Mouse (Mus musculus) monocyte, adult 2 months (primary cell): ENCODE data around the gene Mdga2.

Experiments
- DNase-seq, 2 experiments: peaks; one replicate each; pipeline ENCODE4 v3.0.0; 2022; ENCODE audit warnings: low spot score in 2 of 2, low read depth in 1 of 2

The Mdga2 gene

GRCm38 (mm10) chr12:67222221-67223025 lies at the start of gene Mdga2:
Gene Mdga2 (minus strand): TSS chr12:67222549.
- no peak for DNase-seq

- DNase-seq = no peak
These were observed 45.1 kb upstream of the Mdga2 start for GRCm38 (mm10) chr12:67267409-67267808.

- DNase-seq = no peak
These were observed 1.2 kb upstream of the Mdga2 start for GRCm38 (mm10) chr12:67223530-67223929.

- DNase-seq = no peak
These were observed 774 bp downstream of the Mdga2 start for GRCm38 (mm10) chr12:67221329-67222220.

GRCm38 (mm10) chr12:67220641-67221231 lies 1.6 kb downstream of the Mdga2 start:
- no peak for DNase-seq

DNA sequence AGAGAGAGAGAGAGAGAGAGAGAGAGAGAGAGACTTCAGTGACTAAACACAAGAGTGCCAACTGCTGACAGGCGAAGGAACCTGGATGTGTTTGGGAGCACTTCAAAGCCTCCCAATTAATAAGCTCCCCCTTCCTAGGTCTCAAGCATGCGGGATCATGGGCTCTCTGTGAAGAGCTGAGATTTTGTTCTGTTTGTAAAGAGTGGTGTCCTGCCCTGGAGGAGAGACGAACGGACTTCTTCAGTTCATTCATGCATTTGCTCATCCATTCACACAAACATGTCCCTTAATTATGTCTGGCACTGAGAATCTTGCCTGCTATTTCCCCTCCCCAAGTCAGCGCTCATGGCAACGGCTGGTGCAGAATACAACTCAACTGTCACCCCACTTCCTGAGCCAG lies 2.3 kb downstream of the Mdga2 start:
- no peak for DNase-seq

GRCm38 (mm10) chr12:67219564-67219963 lies 2.8 kb downstream of the Mdga2 start:
- DNase-seq = no peak

- no peak for DNase-seq
These were observed 9.5 kb downstream of the Mdga2 start for GRCm38 (mm10) chr12:67212801-67213200.

DNA sequence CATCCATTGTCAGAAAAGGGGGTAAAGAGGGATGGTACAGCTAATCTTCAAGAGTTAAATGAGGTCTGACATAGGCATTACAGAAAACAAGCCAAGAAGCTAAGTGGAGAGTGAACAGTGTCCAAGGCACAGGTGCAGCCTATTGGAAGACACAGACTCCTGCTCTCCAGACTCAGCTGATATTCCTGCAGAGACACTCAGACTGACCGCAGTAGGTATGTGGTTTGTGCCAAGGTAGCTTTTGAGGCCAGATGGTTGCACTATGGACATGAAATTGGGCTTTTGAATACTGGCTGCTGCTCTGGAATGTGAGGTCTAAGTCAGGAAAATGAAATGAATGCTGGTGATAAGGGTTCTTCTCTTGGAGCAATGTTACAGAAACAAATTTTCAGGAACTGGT lies 44.2 kb downstream of the Mdga2 start:
- no peak for DNase-seq

DNA sequence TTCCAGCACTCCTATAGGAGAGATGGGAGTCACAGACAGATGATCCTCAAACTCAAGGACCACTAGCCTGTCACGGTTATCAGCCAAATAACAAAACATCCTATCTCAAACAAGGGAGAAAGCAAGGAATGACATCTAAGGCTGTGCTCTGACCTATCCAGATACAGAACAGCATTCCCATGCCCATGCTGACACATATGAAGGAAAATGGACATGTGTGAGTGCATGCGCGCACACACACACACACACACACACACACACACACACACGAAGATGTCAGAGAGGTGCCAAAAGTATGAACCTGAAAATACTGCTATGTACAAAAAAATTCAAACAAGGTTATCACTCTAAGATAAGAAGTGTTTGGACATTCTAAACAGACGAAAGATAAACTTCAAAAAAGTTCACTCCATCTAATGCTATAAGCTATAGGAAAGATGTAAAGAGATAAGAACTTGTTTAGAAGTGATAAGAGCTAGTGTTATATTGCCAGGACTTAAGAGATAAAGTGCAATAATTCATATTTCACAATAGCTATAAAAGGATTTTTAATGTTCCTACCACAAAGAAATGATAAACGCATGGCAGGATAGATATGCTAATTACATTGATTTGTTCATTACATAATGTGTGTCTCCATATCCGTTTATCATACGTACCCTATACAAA lies 65.6 kb downstream of the Mdga2 start:
- no peak for DNase-seq

DNA sequence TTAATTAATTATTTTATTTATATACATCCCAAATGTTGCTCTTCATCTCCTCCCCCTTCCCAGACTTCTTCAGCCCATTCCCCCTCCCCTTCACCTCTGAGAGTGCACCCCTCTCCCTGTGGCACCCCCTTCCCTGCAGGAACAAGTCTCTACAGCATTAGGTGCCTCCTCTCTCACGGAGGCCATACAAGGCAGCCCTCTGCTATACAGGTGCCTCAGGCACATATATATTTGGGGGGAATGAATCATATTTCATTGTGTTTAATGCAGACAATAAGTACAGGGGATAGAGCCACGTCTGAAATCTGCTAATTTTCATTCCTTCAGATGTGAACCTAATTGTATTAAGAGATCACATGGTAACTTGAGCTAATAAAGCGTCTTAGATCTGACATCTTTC lies 69.3 kb downstream of the Mdga2 start:
- DNase-seq = no peak

GRCm38 (mm10) chr12:67141605-67142004 lies 80.7 kb downstream of the Mdga2 start:
- DNase-seq = no peak

- DNase-seq = no peak
These were observed 82.2 kb downstream of the Mdga2 start for GRCm38 (mm10) chr12:67140131-67140530.

- DNase-seq = no peak
These were observed 94.9 kb downstream of the Mdga2 start for GRCm38 (mm10) chr12:67127457-67127856.

- DNase-seq = no peak
These were observed 98.5 kb downstream of the Mdga2 start for GRCm38 (mm10) chr12:67123874-67124273.

GRCm38 (mm10) chr12:67118652-67119515 lies 103.5 kb downstream of the Mdga2 start:
- DNase-seq = no peak

DNA sequence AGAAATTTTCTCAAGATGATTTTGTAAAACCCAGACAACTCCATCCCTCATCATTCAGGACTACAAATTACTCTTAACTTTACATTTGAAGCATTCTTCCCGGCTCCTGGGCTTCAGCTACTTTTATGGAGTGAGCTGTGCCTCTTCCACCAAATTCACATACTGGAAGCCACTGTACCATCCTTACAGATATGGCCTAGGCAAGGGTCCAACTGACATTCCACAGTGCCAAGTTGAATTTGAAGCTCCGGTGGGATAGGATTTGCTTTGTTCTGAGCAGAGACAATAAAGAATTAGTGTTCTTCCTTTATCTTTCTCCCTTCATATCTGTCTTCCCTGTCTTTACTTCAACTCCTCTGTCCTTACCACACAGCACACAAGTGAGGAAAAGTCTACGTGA lies 118.2 kb downstream of the Mdga2 start:
- no peak for DNase-seq

- no peak for DNase-seq
These were observed 127.9 kb downstream of the Mdga2 start for GRCm38 (mm10) chr12:67094414-67094813.

DNA sequence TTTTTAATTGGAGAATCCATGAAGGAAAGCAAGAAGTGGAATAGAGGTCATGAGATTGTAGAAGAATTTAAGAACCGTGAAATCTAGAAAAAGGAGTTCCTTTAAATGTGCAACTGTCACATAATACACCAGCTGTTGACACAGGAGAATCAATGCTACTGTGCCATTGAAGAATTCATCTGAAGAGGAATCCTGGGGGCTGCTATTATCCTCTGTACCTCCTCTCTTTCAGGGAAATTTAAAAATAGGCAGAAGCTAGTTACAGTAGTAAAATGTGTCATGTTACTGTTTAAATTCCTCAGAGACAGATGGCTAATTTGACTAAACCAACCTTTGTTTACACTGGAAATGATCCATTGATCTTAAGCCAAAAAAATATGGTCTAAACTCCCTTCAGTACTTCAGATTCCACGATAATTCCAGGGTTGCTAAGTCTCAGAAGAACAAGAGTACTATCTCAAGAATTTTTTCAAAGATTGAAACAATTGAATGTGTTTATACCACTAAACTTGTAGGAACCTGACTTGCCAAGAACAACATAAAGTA lies 131.9 kb downstream of the Mdga2 start:
- no peak for DNase-seq
